ENCODE assay signal across 9 mouse cellular contexts in genomic region chr1:135508349-135508634, GRCm38 (mm10).
DNase-seq lines count a peak whose midpoint lies in the region; ATAC-seq and TF ChIP-seq lines count a peak whose summit lies in the region.
"Had no signal": no experiment of that assay in that cellular context is flagged by ENCODE, and none has a peak within 500 bp of the region (broad histone marks: within the 10 kb centered on the region; RNA-seq: fewer than 3 reads in every experiment).

No protein-coding gene starts in this region.

- WGBS in hindbrain, embryonic 10.5 days = 38% methylated on average over 3 of the region's 3 CpGs
- WGBS in hindbrain, embryonic 11.5 days = 35% methylated on average over 3 of the region's 3 CpGs
- 17% methylated on average over 3 of the region's 3 CpGs for WGBS in embryonic facial prominence, embryonic 14.5 days
- 26% methylated on average over 3 of the region's 3 CpGs for WGBS in hindbrain, postnatal 0 days
- 21% methylated on average over 2 of the region's 3 CpGs for WGBS in midbrain, postnatal 0 days

- no peak overlapping the region for H3K9ac ChIP-seq in hindbrain, embryonic 11.5 days (ENCODE audit: low read depth, low read length)
- H3K9ac ChIP-seq in embryonic facial prominence, embryonic 14.5 days (ENCODE audit: low read depth, low read length) = no peak overlapping the region
- H3K9ac ChIP-seq in hindbrain, postnatal 0 days (replicated peaks; ENCODE audit: low read length) = no peak overlapping the region
- no peak overlapping the region for H3K9ac ChIP-seq in midbrain, postnatal 0 days (replicated peaks; ENCODE audit: low read length, poor library complexity, severe bottlenecking)
- H3K9ac ChIP-seq: liver, embryonic 13.5 days had no signal

- H3K27ac ChIP-seq in hindbrain, embryonic 10.5 days = 0 out of 2 replicates have a peak overlapping the region, but pooled peaks have one; percentile 13
- H3K27ac ChIP-seq in hindbrain, embryonic 11.5 days (ENCODE audit: low read depth, low read length) = no peak overlapping the region
- no peak overlapping the region for H3K27ac ChIP-seq in embryonic facial prominence, embryonic 14.5 days (replicated peaks; ENCODE audit: low read depth, low read length)
- H3K27ac ChIP-seq in hindbrain, postnatal 0 days = no peak overlapping the region
- H3K27ac ChIP-seq in midbrain, postnatal 0 days (ENCODE audit: low read depth, low read length) = no peak overlapping the region
- H3K27ac ChIP-seq: liver, embryonic 13.5 days had no signal

- H3K9me3 ChIP-seq in hindbrain, embryonic 10.5 days = no peaks in the 10 kb centered on the region
- H3K9me3 ChIP-seq in hindbrain, embryonic 11.5 days (ENCODE audit: control insufficient read depth, low read length) = no peaks in the 10 kb centered on the region
- H3K9me3 ChIP-seq in embryonic facial prominence, embryonic 14.5 days (ENCODE audit: control insufficient read depth, low read length) = no peaks in the 10 kb centered on the region
- no peaks in the 10 kb centered on the region for H3K9me3 ChIP-seq in hindbrain, postnatal 0 days (ENCODE audit: low read length)
- H3K9me3 ChIP-seq in midbrain, postnatal 0 days (ENCODE audit: low read length) = no peaks in the 10 kb centered on the region
- H3K9me3 ChIP-seq: liver, embryonic 13.5 days had no signal

- DNase-seq in hindbrain, embryonic 10.5 days (ENCODE audit: low spot score) = no peak
- DNase-seq in hindbrain, embryonic 11.5 days (ENCODE audit: low spot score) = no peak
- DNase-seq in embryonic facial prominence, embryonic 14.5 days (ENCODE audit: low spot score) = peak; percentile 65
- DNase-seq in hindbrain, postnatal 0 days (ENCODE audit: low spot score) = no peak
- no peak for DNase-seq in midbrain, postnatal 0 days (ENCODE audit: low spot score)
- no peak for DNase-seq in adrenal gland, adult 2 months
- DNase-seq: kidney, postnatal 14 days; liver, embryonic 13.5 days had no signal

- H3K36me3 ChIP-seq in hindbrain, embryonic 10.5 days = no peaks in the 10 kb centered on the region
- H3K36me3 ChIP-seq in hindbrain, embryonic 11.5 days (ENCODE audit: control insufficient read depth, insufficient read depth, low read length) = no peaks in the 10 kb centered on the region
- 0 out of 2 replicates have a peak, but pooled peaks cover 3% of the 10 kb centered on the region for H3K36me3 ChIP-seq in embryonic facial prominence, embryonic 14.5 days (ENCODE audit: control insufficient read depth, insufficient read depth, low read length)
- no peaks in the 10 kb centered on the region for H3K36me3 ChIP-seq in hindbrain, postnatal 0 days (ENCODE audit: insufficient read depth, low read length)
- no peaks in the 10 kb centered on the region for H3K36me3 ChIP-seq in midbrain, postnatal 0 days (ENCODE audit: insufficient read depth, low read length)
- H3K36me3 ChIP-seq: liver, embryonic 13.5 days had no signal

- no peak for ATAC-seq in hindbrain, embryonic 11.5 days (ENCODE audit: low FRiP score)
- peak; percentile 56 for ATAC-seq in embryonic facial prominence, embryonic 14.5 days (ENCODE audit: low read depth)
- no peak for ATAC-seq in hindbrain, postnatal 0 days
- no peak for ATAC-seq in midbrain, postnatal 0 days (ENCODE audit: low FRiP score)
- no peak for ATAC-seq in cerebellum, adult (ENCODE audit: insufficient number of reproducible peaks, low FRiP score, low TSS enrichment)

- H3K4me2 ChIP-seq in hindbrain, embryonic 11.5 days (replicated peaks; ENCODE audit: low read depth, low read length) = no peak overlapping the region
- peak overlapping the region; percentile 97 for H3K4me2 ChIP-seq in embryonic facial prominence, embryonic 14.5 days (ENCODE audit: low read depth, low read length)
- peak overlapping the region; percentile 86; the same call in 1 of the 2 replicates for H3K4me2 ChIP-seq in hindbrain, postnatal 0 days (ENCODE audit: low read depth, low read length)
- H3K4me2 ChIP-seq in midbrain, postnatal 0 days (ENCODE audit: low read depth, low read length, poor library complexity, severe bottlenecking) = peak overlapping the region; percentile 71

- H3K27me3 ChIP-seq in hindbrain, embryonic 10.5 days (ENCODE audit: insufficient read depth, poor library complexity, severe bottlenecking) = peaks cover 54% of the 10 kb centered on the region
- H3K27me3 ChIP-seq in hindbrain, embryonic 11.5 days (ENCODE audit: control insufficient read depth, insufficient read depth, low read length) = peaks cover 14% of the 10 kb centered on the region
- H3K27me3 ChIP-seq in embryonic facial prominence, embryonic 14.5 days (replicated peaks; ENCODE audit: control insufficient read depth, insufficient read depth, low read length) = 0 out of 2 replicates have a peak, but pooled peaks cover 4% of the 10 kb centered on the region
- no peaks in the 10 kb centered on the region for H3K27me3 ChIP-seq in hindbrain, postnatal 0 days (ENCODE audit: insufficient read depth, low read length)
- no peaks in the 10 kb centered on the region for H3K27me3 ChIP-seq in midbrain, postnatal 0 days (ENCODE audit: insufficient read depth, low read length)

- no peak for TF ChIP-seq CTCF in hindbrain, postnatal 0 days (IDR thresholded peaks at IDR 0.05; ENCODE audit: low read depth)
- no peak for TF ChIP-seq CTCF in midbrain, postnatal 0 days (IDR thresholded peaks at IDR 0.05)

- peaks cover 52% of the 10 kb centered on the region for H3K4me1 ChIP-seq in hindbrain, embryonic 10.5 days (replicated peaks)
- H3K4me1 ChIP-seq in hindbrain, embryonic 11.5 days (replicated peaks; ENCODE audit: control insufficient read depth, insufficient read depth, low read length) = peaks cover 9% of the 10 kb centered on the region
- H3K4me1 ChIP-seq in embryonic facial prominence, embryonic 14.5 days (ENCODE audit: control insufficient read depth, insufficient read depth, low read length) = peaks cover 30% of the 10 kb centered on the region
- H3K4me1 ChIP-seq in hindbrain, postnatal 0 days (ENCODE audit: insufficient read depth, low read length) = peaks cover 24% of the 10 kb centered on the region
- peaks cover 36% of the 10 kb centered on the region for H3K4me1 ChIP-seq in midbrain, postnatal 0 days (ENCODE audit: insufficient read depth, low read length)

- H3K4me3 ChIP-seq in hindbrain, embryonic 10.5 days = peak overlapping the region; percentile 62
- no peak overlapping the region for H3K4me3 ChIP-seq in hindbrain, embryonic 11.5 days (ENCODE audit: low read depth, low read length)
- no peak overlapping the region for H3K4me3 ChIP-seq in embryonic facial prominence, embryonic 14.5 days (ENCODE audit: low read depth, low read length)
- H3K4me3 ChIP-seq in hindbrain, postnatal 0 days (ENCODE audit: low read length) = no peak overlapping the region
- no peak overlapping the region for H3K4me3 ChIP-seq in midbrain, postnatal 0 days (ENCODE audit: low read depth, low read length)
- H3K4me3 ChIP-seq: liver, embryonic 13.5 days had no signal
